Mouse (Mus musculus): ENCODE results near the gene Set. TPM values are rescaled to one million over a fixed set of nuclear protein-coding genes. Genes with fewer than 3 reads are reported as not detected.

Set gene
- total and polyA plus RNA-seq, 3 experiments: 751 to 849 (median 806) TPM

- H3K27me3 ChIP-seq (ENCODE audit: insufficient read depth, low read length): peaks cover 14% of the 10 kb centered on the region
- H3K4me1 ChIP-seq (ENCODE audit: insufficient read depth, low read depth, low read length): peaks cover 29% of the 10 kb centered on the region
- ATAC-seq (ENCODE audit: extremely low read depth, insufficient number of reproducible peaks, low FRiP score, poor library complexity, severe bottlenecking): no peak
- TF ChIP-seq GATA2 (IDR thresholded peaks at IDR 0.05; ENCODE audit: borderline replicate concordance, low read depth, low read length) (no peak), POLR2AphosphoS5 (IDR thresholded peaks at IDR 0.05; ENCODE audit: insufficient replicate concordance, low read depth, low read length) (no peak), GATA1 (IDR thresholded peaks at IDR 0.05; ENCODE audit: borderline replicate concordance, low read length) (no peak), TAL1 (conservative IDR thresholded peaks at IDR 0.05; ENCODE audit: low read depth, low read length) (no peak), CTCF (IDR thresholded peaks at IDR 0.05; ENCODE audit: low read depth, low read length) (no peak)
- H3K4me3 ChIP-seq (ENCODE audit: low read depth, low read length): no peak overlapping the region
- no peaks in the 10 kb centered on the region for H3K9me3 ChIP-seq (replicated peaks)
- DNase-seq (ENCODE audit: low spot score): no peak
- peaks cover 30% of the 10 kb centered on the region for H3K36me3 ChIP-seq (replicated peaks)
Measured at GRCm38 (mm10) chr2:30078760-30079159, 21.6 kb downstream of the Set start.

GRCm38 (mm10) chr2:30080181-30080800 is 23.1 kb downstream of the Set start:
- H3K27me3 ChIP-seq (ENCODE audit: insufficient read depth, low read length): peaks cover 14% of the 10 kb centered on the region
- ATAC-seq (ENCODE audit: extremely low read depth, insufficient number of reproducible peaks, low FRiP score, poor library complexity, severe bottlenecking) (no peak), DNase-seq (ENCODE audit: low spot score) (no peak)
- TF ChIP-seq POLR2AphosphoS5 (IDR thresholded peaks at IDR 0.05; ENCODE audit: insufficient replicate concordance, low read depth, low read length) (no peak), GATA2 (IDR thresholded peaks at IDR 0.05; ENCODE audit: borderline replicate concordance, low read depth, low read length) (no peak), GATA1 (IDR thresholded peaks at IDR 0.05; ENCODE audit: borderline replicate concordance, low read length) (no peak), CTCF (IDR thresholded peaks at IDR 0.05; ENCODE audit: low read depth, low read length) (no peak), TAL1 (conservative IDR thresholded peaks at IDR 0.05; ENCODE audit: low read depth, low read length) (no peak)
- H3K9me3 ChIP-seq (replicated peaks): no peaks in the 10 kb centered on the region
- H3K4me1 ChIP-seq (ENCODE audit: insufficient read depth, low read depth, low read length): peaks cover 33% of the 10 kb centered on the region
- H3K36me3 ChIP-seq (replicated peaks): peaks cover 18% of the 10 kb centered on the region
- no peak overlapping the region for H3K4me3 ChIP-seq (ENCODE audit: low read depth, low read length)

GRCm38 (mm10) chr2:30084113-30084512 is 26.9 kb downstream of the Set start:
- ATAC-seq (ENCODE audit: extremely low read depth, insufficient number of reproducible peaks, low FRiP score, poor library complexity, severe bottlenecking) (no peak), DNase-seq (ENCODE audit: low spot score) (no peak)
- no peak for TF ChIP-seq CTCF (IDR thresholded peaks at IDR 0.05; ENCODE audit: low read depth, low read length)
- TF ChIP-seq TAL1 (conservative IDR thresholded peaks at IDR 0.05; ENCODE audit: low read depth, low read length): no peak
- TF ChIP-seq GATA1 (IDR thresholded peaks at IDR 0.05; ENCODE audit: borderline replicate concordance, low read length): no peak
- no peak for TF ChIP-seq POLR2AphosphoS5 (IDR thresholded peaks at IDR 0.05; ENCODE audit: insufficient replicate concordance, low read depth, low read length)
- no peak for TF ChIP-seq GATA2 (IDR thresholded peaks at IDR 0.05; ENCODE audit: borderline replicate concordance, low read depth, low read length)
- Histone ChIP-seq H3K4me3 (ENCODE audit: low read depth, low read length) (no peak overlapping the region), H3K9me3 (replicated peaks) (no peaks in the 10 kb centered on the region), H3K27me3 (ENCODE audit: insufficient read depth, low read length) (peaks cover 14% of the 10 kb centered on the region), H3K36me3 (replicated peaks) (peaks cover 22% of the 10 kb centered on the region), H3K4me1 (ENCODE audit: insufficient read depth, low read depth, low read length) (peaks cover 11% of the 10 kb centered on the region)

GRCm38 (mm10) chr2:30084632-30085031 is 27.5 kb downstream of the Set start:
- Histone ChIP-seq H3K9me3 (replicated peaks) (no peaks in the 10 kb centered on the region), H3K4me3 (ENCODE audit: low read depth, low read length) (no peak overlapping the region), H3K4me1 (ENCODE audit: insufficient read depth, low read depth, low read length) (peaks cover 9% of the 10 kb centered on the region), H3K36me3 (replicated peaks) (peaks cover 21% of the 10 kb centered on the region), H3K27me3 (ENCODE audit: insufficient read depth, low read length) (peaks cover 10% of the 10 kb centered on the region)
- DNase-seq (ENCODE audit: low spot score): no peak
- TF ChIP-seq GATA2 (IDR thresholded peaks at IDR 0.05; ENCODE audit: borderline replicate concordance, low read depth, low read length) (no peak), GATA1 (IDR thresholded peaks at IDR 0.05; ENCODE audit: borderline replicate concordance, low read length) (no peak), CTCF (IDR thresholded peaks at IDR 0.05; ENCODE audit: low read depth, low read length) (no peak), TAL1 (conservative IDR thresholded peaks at IDR 0.05; ENCODE audit: low read depth, low read length) (no peak)
- ATAC-seq (ENCODE audit: extremely low read depth, insufficient number of reproducible peaks, low FRiP score, poor library complexity, severe bottlenecking): no peak

- Histone ChIP-seq H3K4me1 (ENCODE audit: insufficient read depth, low read depth, low read length) (peaks cover 19% of the 10 kb centered on the region), H3K9me3 (replicated peaks) (no peaks in the 10 kb centered on the region), H3K27me3 (ENCODE audit: insufficient read depth, low read length) (peaks cover 8% of the 10 kb centered on the region), H3K36me3 (replicated peaks) (peaks cover 36% of the 10 kb centered on the region), H3K4me3 (ENCODE audit: low read depth, low read length) (no peak overlapping the region)
- ATAC-seq (ENCODE audit: extremely low read depth, insufficient number of reproducible peaks, low FRiP score, poor library complexity, severe bottlenecking) (no peak), DNase-seq (ENCODE audit: low spot score) (no peak)
- TF ChIP-seq GATA1 (IDR thresholded peaks at IDR 0.05; ENCODE audit: borderline replicate concordance, low read length) (no peak), GATA2 (IDR thresholded peaks at IDR 0.05; ENCODE audit: borderline replicate concordance, low read depth, low read length) (no peak), TAL1 (conservative IDR thresholded peaks at IDR 0.05; ENCODE audit: low read depth, low read length) (no peak), CTCF (IDR thresholded peaks at IDR 0.05; ENCODE audit: low read depth, low read length) (no peak), POLR2AphosphoS5 (IDR thresholded peaks at IDR 0.05; ENCODE audit: insufficient replicate concordance, low read depth, low read length) (no peak)
Measured at GRCm38 (mm10) chr2:30087310-30087709, 30.1 kb downstream of the Set start.

- no peak for ATAC-seq (ENCODE audit: extremely low read depth, insufficient number of reproducible peaks, low FRiP score, poor library complexity, severe bottlenecking)
- DNase-seq (ENCODE audit: low spot score): no peak
- peaks cover 40% of the 10 kb centered on the region for H3K4me1 ChIP-seq (ENCODE audit: insufficient read depth, low read depth, low read length)
- TF ChIP-seq GATA1 (IDR thresholded peaks at IDR 0.05; ENCODE audit: borderline replicate concordance, low read length) (no peak), POLR2AphosphoS5 (IDR thresholded peaks at IDR 0.05; ENCODE audit: insufficient replicate concordance, low read depth, low read length) (no peak), CTCF (IDR thresholded peaks at IDR 0.05; ENCODE audit: low read depth, low read length) (no peak), GATA2 (IDR thresholded peaks at IDR 0.05; ENCODE audit: borderline replicate concordance, low read depth, low read length) (no peak), TAL1 (conservative IDR thresholded peaks at IDR 0.05; ENCODE audit: low read depth, low read length) (no peak)
- peaks cover 49% of the 10 kb centered on the region for H3K36me3 ChIP-seq (replicated peaks)
- no peaks in the 10 kb centered on the region for H3K27me3 ChIP-seq (ENCODE audit: insufficient read depth, low read length)
- H3K4me3 ChIP-seq (ENCODE audit: low read depth, low read length): no peak overlapping the region
- no peaks in the 10 kb centered on the region for H3K9me3 ChIP-seq (replicated peaks)
Measured at GRCm38 (mm10) chr2:30091521-30091920, 34.3 kb downstream of the Set start.
